Mouse (Mus musculus): ENCODE measurements around the gene Timm8a2.

GRCm38 (mm10) chr14:122000346-122001105 lies 33.9 kb upstream of the Timm8a2 start:
- no peak for TF ChIP-seq POLR2A (IDR thresholded peaks at IDR 0.05; ENCODE audit: borderline replicate concordance, extremely low read depth, insufficient read depth, insufficient read length, poor library complexity, severe bottlenecking)
- no peak for TF ChIP-seq CTCF (IDR thresholded peaks at IDR 0.05; ENCODE audit: borderline replicate concordance, extremely low read depth, insufficient read depth, insufficient read length)

All from brain, embryonic 14.5 days (tissue).